Mouse (Mus musculus) layer of hippocampus, postnatal 14 days (tissue): ENCODE measurements around the gene Polr3g. TPM values are rescaled to one million over a fixed set of nuclear protein-coding genes. Genes with fewer than 3 reads are reported as not detected.
"Not testable (repeated sequence)": the region's sequence is repeated elsewhere in the genome, so short reads cannot be mapped to it uniquely, and the experiment has no call there.

Source experiments
- DNase-seq, 2 experiments: peaks; one replicate each; pipeline ENCODE4 v3.0.0; 2021 to 2022; ENCODE audit warnings: low spot score in 2 of 2, mixed read lengths in 1 of 2
- total RNA-seq, 2 experiments: library from RNA; stranded (reverse); gene quantifications; 2 replicates each; pipeline ENCODE4 v1.2.3; 2021

Polr3g gene
- total RNA-seq, 2 experiments from 2014 or later, result 3.6 to 4.7 TPM

DNA sequence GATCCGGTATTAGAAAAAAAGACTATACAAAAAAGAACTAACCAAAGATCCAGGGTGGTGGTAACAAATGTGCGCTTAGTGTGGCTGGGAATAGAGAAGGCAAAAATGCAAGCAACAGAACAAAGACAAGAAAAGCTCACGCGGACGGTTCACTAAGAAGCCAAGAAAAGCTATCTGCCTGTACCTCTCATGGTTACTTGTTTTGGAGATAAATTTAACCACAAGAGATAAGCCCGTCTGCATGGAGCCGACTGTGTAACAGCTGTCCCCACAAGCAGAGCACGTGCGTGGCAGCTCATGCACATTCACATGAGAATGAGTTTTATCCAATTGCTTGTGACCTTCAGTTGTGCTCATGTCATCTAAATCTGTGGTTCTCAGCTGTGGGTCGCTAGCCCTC is 20.3 kb downstream of the Polr3g start:
- no peak for DNase-seq

DNA sequence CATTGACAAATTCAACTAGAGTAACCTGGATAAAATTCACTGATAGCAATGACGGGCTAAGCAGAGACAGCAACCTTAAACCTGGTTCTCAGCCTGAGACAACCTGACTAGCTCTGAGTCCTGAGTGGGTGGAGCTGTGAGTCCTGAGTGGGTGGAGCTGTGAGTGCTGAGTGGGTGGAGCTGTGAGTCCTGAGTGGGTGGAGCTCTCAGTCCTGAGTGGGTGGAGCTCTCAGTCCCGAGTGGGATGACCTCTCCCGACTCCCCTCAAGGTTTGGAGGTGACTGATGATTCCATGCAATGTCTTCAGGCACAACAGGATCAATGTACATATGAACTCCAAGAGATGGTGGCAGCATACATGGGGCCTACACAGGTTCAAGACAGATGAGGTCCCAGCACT is 21.2 kb downstream of the Polr3g start:
- no peak for DNase-seq

DNA sequence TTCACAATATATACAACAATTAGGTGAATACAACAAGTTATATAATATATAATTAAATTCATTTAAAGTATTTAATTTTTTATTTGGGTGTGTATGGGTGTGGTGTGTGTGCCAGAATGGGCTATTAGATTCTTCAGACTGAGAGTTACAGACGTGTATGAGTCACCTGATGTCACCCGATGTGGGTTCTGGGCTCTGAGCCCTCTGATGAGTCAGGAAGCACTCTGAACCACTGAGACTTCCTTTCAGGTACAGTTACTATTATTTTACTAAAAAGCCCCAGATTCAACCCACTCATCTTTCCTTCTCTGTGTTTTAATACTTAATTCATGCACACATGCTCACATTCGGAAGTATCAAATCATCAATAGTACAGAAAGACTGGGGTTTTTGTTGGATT is 25.9 kb downstream of the Polr3g start:
- DNase-seq, result no peak

DNA sequence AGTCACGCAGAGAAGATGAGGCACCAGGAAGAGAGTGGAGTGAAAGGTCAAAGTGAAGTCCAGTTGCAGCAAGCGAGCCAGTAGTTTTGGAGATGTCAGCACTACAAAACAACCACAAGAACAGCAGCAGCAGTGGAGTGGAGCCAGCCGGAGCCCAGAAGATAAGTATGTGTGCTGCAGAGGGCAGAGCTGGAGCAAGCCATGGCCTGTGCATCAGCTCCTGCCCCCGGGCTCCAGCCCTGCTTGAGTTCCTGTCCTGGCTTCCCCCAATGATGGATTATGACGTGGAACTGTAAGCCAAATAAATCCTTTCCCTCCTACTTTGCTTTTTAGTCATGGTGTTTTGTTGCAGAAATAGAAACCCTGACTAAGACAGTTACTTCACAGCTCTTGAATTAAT is 26.6 kb downstream of the Polr3g start:
- DNase-seq, result no peak

GRCm38 (mm10) chr13:81683107-81683506 is 27.7 kb downstream of the Polr3g start:
- DNase-seq, result no peak

DNA sequence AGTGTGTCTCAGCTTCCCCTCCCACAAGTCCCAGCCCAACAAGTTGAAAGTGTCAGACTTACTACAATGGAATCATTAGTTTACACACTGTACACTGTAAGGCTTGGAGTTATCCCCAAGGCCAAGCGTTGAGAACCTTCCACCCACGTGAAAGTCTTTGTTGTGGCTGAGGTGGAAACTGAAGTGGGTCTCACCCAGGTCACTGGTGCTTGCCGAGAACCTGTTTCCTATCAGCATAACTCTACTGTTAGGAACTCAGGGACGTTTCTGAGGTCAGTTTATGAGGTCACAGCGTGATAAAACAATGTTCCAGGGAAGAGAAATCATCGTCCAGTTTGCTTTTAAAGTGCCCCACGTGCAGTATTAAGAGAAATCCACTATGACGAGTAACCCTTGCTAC is 35.5 kb downstream of the Polr3g start:
- DNase-seq, result no peak

DNA sequence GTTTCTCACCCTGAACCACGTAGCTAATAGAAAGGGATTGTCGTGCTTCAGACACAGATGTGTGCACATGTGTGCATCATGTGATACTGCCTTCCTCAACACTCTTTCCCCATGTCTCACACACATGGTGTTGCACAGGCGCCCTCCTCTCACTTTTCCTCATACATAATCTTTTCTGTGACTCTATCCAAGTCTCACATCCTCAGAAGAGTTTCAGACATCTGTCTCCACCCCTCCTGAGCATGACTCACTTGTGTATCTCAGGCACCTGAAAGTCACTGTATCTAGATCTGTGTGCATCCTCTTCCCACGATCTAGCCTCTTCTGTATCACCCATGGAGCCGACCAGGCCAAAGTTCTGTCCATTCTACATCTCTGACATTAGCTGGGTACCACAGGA is 43.1 kb downstream of the Polr3g start:
- DNase-seq, result no peak

DNA sequence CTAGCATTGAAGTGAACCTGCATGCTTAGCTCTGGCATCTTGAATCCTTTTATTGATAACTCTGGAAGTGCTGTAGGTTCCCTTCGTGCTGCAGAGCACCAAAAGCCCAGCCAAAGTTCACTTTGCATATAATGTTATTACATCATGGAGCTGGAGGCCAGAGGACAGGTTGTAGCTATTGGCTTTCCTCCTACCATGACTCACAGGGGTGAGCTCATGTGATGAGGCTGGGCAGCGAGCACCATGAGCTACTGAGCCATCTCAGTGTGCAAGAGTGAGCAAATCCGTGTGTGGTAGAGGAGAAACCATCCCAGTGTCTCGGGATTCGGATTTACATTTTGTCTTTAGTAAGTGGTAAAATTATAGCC is 46.5 kb downstream of the Polr3g start:
- DNase-seq, result no peak

- DNase-seq, result peak in 1 of 2 experiments; percentile 48
These were observed 47.1 kb downstream of the Polr3g start for GRCm38 (mm10) chr13:81663566-81664330.

GRCm38 (mm10) chr13:81658053-81658752 is 52.6 kb downstream of the Polr3g start:
- DNase-seq, result no peak

DNA sequence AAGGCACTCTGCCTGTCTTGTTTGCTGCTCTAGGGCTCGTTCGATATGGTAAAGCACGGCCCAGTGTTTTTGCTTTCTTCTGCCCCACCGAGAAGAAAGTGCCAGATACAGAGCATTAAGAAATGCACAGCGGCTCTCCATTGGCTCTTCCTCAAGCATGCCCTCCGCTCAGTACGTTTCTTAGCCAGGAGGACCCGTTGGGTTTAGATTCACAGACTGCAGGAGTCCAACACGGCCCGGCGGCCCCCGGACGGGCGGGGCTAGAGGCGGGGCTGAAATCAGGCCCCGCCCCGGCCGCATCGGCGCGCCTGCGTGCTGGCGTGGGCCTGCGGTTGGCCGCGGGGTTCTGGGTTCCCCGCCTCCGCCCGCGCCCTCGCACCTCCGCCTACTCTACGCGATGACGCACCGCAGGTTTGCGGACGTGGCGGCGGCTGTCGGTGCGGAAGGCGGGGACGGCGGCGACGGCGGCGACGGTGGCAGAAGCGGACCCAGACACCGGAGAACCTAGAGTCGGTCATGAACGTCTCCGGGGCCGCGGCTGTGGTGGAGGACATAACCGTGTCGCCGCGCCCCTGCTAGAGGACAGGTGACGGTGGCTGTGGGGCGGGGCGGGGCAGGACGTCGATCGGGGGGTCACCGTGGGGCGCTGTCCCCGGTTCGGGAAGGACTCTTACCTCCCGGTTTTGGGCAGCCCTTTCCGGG is 53.3 kb downstream of the Polr3g start, which contains the start of gene Lysmd3:
TSS of gene Lysmd3 (plus strand) at position 313 of the 702 bp plus-strand sequence.
- DNase-seq, result peak; percentile 86 to 91

DNA sequence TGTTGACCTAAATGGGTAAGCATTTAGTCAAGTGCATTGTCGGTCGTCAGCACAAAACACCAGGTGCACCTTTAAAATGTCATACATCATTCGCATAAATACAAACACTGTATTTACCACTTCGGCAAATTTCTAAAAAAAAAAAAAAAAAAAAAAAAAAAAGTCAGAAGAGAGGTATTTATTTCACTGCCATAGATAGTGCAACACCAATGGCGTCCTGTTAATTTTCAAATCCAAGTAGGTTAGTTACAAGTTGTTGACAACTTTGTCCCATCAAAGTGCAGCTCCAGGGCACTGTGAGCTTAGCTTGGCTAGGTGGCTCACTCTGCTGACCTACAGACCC is 53.8 kb downstream of the Polr3g start:
- no peak for DNase-seq

- no peak for DNase-seq
These were observed 54.5 kb downstream of the Polr3g start for GRCm38 (mm10) chr13:81656091-81656850.

DNA sequence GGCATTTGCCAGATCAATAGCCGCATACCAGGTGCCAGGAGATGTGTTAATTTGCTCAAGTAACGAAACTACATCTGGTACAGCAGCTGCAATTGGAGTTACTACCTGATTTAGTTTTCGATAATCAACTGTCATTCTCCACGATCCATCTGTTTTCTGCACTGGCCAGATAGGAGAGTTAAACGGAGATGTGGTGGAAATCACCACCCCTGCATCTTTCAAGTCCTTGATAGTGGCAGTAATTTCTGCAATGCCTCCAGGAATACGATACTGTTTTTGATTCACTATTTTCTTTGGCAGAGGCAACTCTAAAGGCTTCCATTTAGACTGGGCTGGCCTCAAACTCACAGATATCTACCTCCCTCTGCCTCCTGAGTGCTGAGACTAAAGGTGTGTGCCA is 60.4 kb downstream of the Polr3g start:
- DNase-seq, result not testable (repeated sequence)

GRCm38 (mm10) chr13:81646348-81646747 is 64.5 kb downstream of the Polr3g start:
- no peak for DNase-seq

DNA sequence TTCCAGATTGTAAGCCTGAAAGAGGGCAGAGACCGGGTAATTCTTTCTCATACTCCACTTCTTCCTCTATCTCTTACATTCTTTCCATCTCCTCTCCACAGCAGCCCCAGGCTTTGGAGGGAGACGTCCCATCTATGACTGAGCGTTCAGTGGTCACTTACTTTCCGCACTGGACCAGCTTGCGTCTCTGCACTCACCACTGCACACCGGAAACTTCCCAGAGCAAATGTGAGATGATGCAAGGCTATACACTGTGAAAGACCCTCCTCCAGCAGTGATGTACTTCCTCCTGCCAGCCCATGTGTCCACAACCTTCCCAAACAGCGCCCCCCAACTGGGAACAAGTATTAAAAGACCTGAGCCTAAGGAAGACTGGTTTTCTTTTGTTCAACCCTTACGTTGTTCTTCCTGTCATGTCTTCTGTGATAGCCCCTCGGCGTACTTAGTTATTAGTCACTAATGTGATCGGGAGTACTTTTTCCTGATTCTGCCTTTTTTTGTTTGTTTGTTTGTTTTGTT is 66.7 kb downstream of the Polr3g start:
- no peak for DNase-seq

- DNase-seq, result no peak
These were observed 68.2 kb downstream of the Polr3g start for GRCm38 (mm10) chr13:81642491-81643149.

- peak; percentile 36 to 73 for DNase-seq
These were observed 69.3 kb downstream of the Polr3g start for GRCm38 (mm10) chr13:81641289-81642045.

- DNase-seq, result no peak
These were observed 69.9 kb downstream of the Polr3g start for GRCm38 (mm10) chr13:81640881-81641280.

GRCm38 (mm10) chr13:81639624-81640023 is 71.2 kb downstream of the Polr3g start:
- DNase-seq, result no peak
